Mouse (Mus musculus) gastrocnemius, adult 18-20 months (tissue): ENCODE measurements at regions not wholly inside any gene's neighbourhood (a gene's known extent, or its start where the extent isn't known, plus 50 kb on each side); places are given as distances from the start of the nearest gene placed in this dataset.
A peak's percentile ranks its signal among the peaks of the same experiment; 100 is the strongest.
"Not testable (repeated sequence)": the region's sequence is repeated elsewhere in the genome, so short reads cannot be mapped to it uniquely, and the experiment has no call there.

ENCODE experiments used
- DNase-seq: peaks from one replicate; pipeline ENCODE4 v3.0.0; 2021; ENCODE audit warnings: low spot score

GRCm38 (mm10) chr8:88064414-88065110, 54.0 kb upstream of the Cnep1r1 start:
- no peak for DNase-seq

- not testable (repeated sequence) for DNase-seq
These were observed 59.5 kb upstream of the Cnep1r1 start for GRCm38 (mm10) chr8:88059107-88059506.

- no peak for DNase-seq
These were observed 60.8 kb upstream of the Cnep1r1 start for GRCm38 (mm10) chr8:88057686-88058234.

- DNase-seq, result no peak
These were observed 67.9 kb upstream of the Cnep1r1 start for GRCm38 (mm10) chr8:88050651-88051050.

GRCm38 (mm10) chr8:88049091-88049490, 69.5 kb upstream of the Cnep1r1 start:
- DNase-seq, result no peak

- DNase-seq, result no peak
These were observed 72.6 kb upstream of the Cnep1r1 start for GRCm38 (mm10) chr8:88045995-88046394.

GRCm38 (mm10) chr8:88039286-88039685, 79.3 kb upstream of the Cnep1r1 start:
- DNase-seq, result no peak

- no peak for DNase-seq
These were observed 78.6 kb upstream of the Zfp423 start for GRCm38 (mm10) chr8:88037994-88038393.

- no peak for DNase-seq
These were observed 73.7 kb upstream of the Zfp423 start for GRCm38 (mm10) chr8:88033054-88033453.

- peak; percentile 13 for DNase-seq
These were observed 65.1 kb upstream of the Zfp423 start for GRCm38 (mm10) chr8:88024496-88024895.

- peak; percentile 47 for DNase-seq
These were observed 64.0 kb upstream of the Zfp423 start for GRCm38 (mm10) chr8:88023423-88023822.

- DNase-seq, result no peak
These were observed 63.5 kb upstream of the Zfp423 start for GRCm38 (mm10) chr8:88022776-88023385.

- no peak for DNase-seq
These were observed 60.1 kb upstream of the Zfp423 start for GRCm38 (mm10) chr8:88019243-88020115.

- no peak for DNase-seq
These were observed 59.1 kb upstream of the Zfp423 start for GRCm38 (mm10) chr8:88018494-88018893.

GRCm38 (mm10) chr8:88012177-88012825, 52.9 kb upstream of the Zfp423 start:
- no peak for DNase-seq

- peak; percentile 29 for DNase-seq
These were observed 51.2 kb upstream of the Zfp423 start for GRCm38 (mm10) chr8:88010566-88010965.

- DNase-seq, result no peak
These were observed 50.5 kb upstream of the Zfp423 start for GRCm38 (mm10) chr8:88009878-88010277.
